Mouse (Mus musculus) lung, adult 2 months (tissue): ENCODE data around the gene Ina.

ENCODE experiments used
- CTCF ChIP-seq: fragments of 200-500 bp; IDR thresholded peaks from 2 replicates; pipeline ENCODE4 v1.5.1; 2011; ENCODE audit warnings: mild to moderate bottlenecking, low read length, control low read depth; ENCODE audit not compliant: insufficient read depth
- POLR2A ChIP-seq: fragments of 200-500 bp; IDR thresholded peaks from 2 replicates; pipeline ENCODE4 v1.6.1; 2011; ENCODE audit warnings: low read depth, mild to moderate bottlenecking, control low read depth, low read length, borderline replicate concordance; ENCODE audit errors: extremely low read depth

GRCm38 (mm10) chr19:47043608-47044007 is 29.1 kb downstream of the Ina start:
- no peak for TF ChIP-seq POLR2A
- no peak for TF ChIP-seq CTCF
